Mouse (Mus musculus) spleen, adult 2 months (tissue): ENCODE measurements around the gene Myh9.

Experiments used
- CTCF ChIP-seq: fragments of 200-500 bp; IDR thresholded peaks from 2 replicates; pipeline ENCODE4 v1.5.1; 2011; ENCODE audit warnings: mild to moderate bottlenecking, inconsistent platforms; ENCODE audit not compliant: insufficient read depth, insufficient read length, insufficient replicate concordance; ENCODE audit errors: extremely low read depth
- POLR2A ChIP-seq: fragments of 200-500 bp; IDR thresholded peaks from 2 replicates; pipeline ENCODE4 v1.6.1; 2011; ENCODE audit warnings: low read depth, low read length, inconsistent platforms

GRCm38 (mm10) chr15:77811099-77811760 lies 30.7 kb downstream of the Myh9 start:
- TF ChIP-seq CTCF (no peak), POLR2A (no peak)
